Mouse (Mus musculus) olfactory bulb, adult 2 months (tissue): ENCODE measurements around the gene Slc52a3. TPM values are rescaled to one million over a fixed set of nuclear protein-coding genes. Genes with fewer than 3 reads are reported as not detected.

Experiments
- H3K27ac ChIP-seq: fragments of 200-500 bp; 2 replicates; pipeline ENCODE4 v1.5.1; 2012; ENCODE audit warnings: low read depth, low read length; ENCODE audit not compliant: insufficient read depth
- H3K4me1 ChIP-seq: fragments of 200-500 bp; 2 replicates; pipeline ENCODE4 v1.6.1; 2012; ENCODE audit warnings: low read length; ENCODE audit not compliant: control insufficient read depth, insufficient read depth
- H3K4me3 ChIP-seq: fragments of 200-500 bp; 2 replicates; pipeline ENCODE4 v1.5.1; 2012; ENCODE audit warnings: mild to moderate bottlenecking, low read depth, low read length, moderate library complexity; ENCODE audit not compliant: insufficient read depth
- CTCF ChIP-seq: fragments of 200-500 bp; IDR thresholded peaks from 2 replicates; pipeline ENCODE4 v1.5.1; 2012; ENCODE audit warnings: low read depth, mild to moderate bottlenecking, low read length, moderate library complexity; ENCODE audit not compliant: insufficient read depth
- POLR2A ChIP-seq: fragments of 200-500 bp; IDR thresholded peaks from 2 replicates; pipeline ENCODE4 v1.6.1; 2012; ENCODE audit warnings: mild to moderate bottlenecking, low read depth, low read length, moderate library complexity; ENCODE audit not compliant: insufficient read depth
- WGBS: fragments of 180-500 bp; shearing (Covaris S2); methylation state at CpG from one replicate; pipeline ENCODE4 v1.1.7; 2018; 5-methylcytosine and 5-hydroxymethylcytosine counted together
- polyA plus RNA-seq: library from polyadenylated mRNA; stranded (reverse); fragments of >200 nt; gene quantifications from 2 replicates; pipeline ENCODE4 v1.2.4, GENCODE M21; 2012; ENCODE audit warnings: low replicate concordance; ENCODE audit not compliant: missing spikeins, insufficient read depth, insufficient read length

The Slc52a3 gene
- polyA plus RNA-seq, 1 experiment = not detected

GRCm38 (mm10) chr2:151971748-151972147 is 24.6 kb upstream of the Slc52a3 start:
- TF ChIP-seq POLR2A (no peak), CTCF (no peak)
- H3K4me3 ChIP-seq = no peak overlapping the region
- no peak overlapping the region for H3K27ac ChIP-seq
- H3K4me1 ChIP-seq = peaks cover 44% of the 10 kb centered on the region
- WGBS = 97% methylated on average over 5 of the region's 5 CpGs

DNA sequence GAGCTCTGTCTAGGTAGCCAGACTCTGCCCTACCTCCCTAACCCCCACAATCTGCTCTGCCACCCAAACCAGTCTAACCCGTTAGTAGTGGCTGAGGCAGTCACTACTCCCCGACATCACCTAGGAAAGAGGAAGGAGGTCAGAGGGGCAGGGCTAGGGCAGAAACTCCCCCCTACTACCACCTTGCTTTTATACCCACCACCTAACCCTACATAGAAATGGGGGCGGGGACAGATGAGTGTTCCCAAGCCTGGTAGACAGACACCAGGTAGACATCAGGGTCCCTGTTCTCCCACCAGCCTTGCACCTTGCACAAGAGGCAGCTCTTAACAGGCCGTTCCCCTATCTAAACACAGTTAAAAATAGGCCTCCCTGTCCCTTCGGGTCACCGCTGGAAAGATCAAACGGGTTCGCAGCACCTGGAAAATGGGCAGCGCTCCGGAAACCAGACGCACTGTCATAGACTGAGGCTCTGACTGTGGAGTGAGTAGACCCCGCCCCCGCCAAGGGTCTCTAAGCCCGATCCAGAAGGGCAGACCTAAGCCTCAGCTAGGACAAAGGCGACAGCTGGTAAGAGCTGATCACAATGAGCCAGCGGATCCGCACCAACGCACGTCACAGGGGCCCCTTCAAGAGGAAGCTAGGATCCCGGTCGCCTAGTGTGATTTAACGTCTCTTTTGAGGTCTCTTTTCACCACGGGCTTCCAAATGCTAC is 23.3 kb upstream of the Slc52a3 start:
- H3K4me3 ChIP-seq = no peak overlapping the region
- no peak for TF ChIP-seq CTCF
- no peak for TF ChIP-seq POLR2A
- peaks cover 45% of the 10 kb centered on the region for H3K4me1 ChIP-seq

DNA sequence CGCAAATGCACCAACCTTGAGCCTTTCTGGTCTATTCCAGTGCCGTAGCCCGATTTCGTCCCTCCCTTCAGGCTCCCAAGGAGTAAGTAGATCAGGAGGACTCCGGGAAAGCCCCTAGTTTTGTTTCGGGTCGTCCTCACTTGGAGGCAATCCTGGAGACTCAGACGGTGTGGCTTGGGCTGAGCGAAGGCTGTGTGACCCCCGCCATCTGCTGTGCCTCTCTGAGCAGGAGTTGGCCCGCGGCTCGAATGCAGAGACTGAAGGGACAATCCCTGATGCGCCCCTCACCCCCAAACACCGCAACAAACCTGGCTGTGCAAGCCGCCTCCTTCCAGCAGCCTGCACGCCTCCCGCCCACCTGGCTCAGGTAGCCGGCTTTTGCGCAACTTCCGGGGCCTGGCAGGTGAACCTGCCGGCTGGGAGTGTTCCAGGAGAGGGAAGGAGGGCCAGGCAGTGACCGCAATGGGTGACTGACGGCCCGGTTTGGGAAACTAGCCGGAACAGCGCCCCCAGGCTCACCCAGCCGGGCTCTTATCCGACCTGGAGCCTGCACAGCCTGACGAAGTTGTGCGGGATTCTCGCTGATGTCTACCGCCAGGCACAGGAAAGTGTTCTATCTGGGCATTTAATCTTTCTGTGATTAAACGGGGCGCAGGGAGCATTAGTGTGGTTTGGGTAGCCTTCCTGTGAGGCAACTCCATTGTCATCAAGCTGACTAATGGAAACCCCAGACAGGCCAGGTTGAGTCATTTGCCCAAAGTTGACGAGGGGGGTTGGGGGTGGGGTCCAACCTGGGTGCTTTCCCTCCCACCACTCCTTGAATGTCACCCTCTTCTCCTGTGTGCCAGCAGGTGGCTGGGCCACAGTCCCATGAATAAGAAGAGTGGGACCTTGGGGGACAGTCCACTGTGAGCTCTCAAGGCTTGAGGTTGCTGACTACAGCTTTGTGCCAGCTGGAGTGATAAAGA is 22.4 kb upstream of the Slc52a3 start:
- H3K4me1 ChIP-seq = peaks cover 41% of the 10 kb centered on the region
- no peak overlapping the region for H3K27ac ChIP-seq
- H3K4me3 ChIP-seq = 0 out of 2 replicates have a peak overlapping the region, but pooled peaks have one; percentile 4
- no peak for TF ChIP-seq POLR2A
- no peak for TF ChIP-seq CTCF
- 38% methylated on average over 36 of the region's 36 CpGs for WGBS

More for the DNA sequence above, 23.3 kb upstream of the Slc52a3 start:
- no peak overlapping the region for H3K27ac ChIP-seq
- WGBS = 54% methylated on average over 23 of the region's 23 CpGs

DNA sequence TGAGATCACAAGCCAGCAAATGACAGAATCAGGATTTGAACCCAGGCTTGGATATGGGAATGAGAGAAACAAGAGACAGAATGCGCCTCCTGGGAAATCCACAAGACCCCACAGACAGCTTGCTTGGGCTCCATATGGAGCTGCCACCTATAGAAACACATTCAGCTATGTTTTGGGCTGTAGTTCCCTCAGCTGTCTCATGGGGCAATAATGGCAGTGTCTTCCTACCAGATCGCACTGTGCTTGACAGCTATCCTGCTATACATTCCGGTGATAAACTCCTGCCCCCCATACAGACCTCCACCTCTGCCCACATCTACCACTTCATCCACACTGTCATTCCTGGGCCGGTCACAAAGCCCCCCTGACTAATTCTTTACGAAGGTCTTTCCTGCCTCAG is 21.0 kb upstream of the Slc52a3 start:
- Histone ChIP-seq H3K27ac (no peak overlapping the region), H3K4me3 (no peak overlapping the region), H3K4me1 (peaks cover 42% of the 10 kb centered on the region)
- WGBS = 96% methylated on average over 5 of the region's 5 CpGs
- TF ChIP-seq POLR2A (no peak), CTCF (no peak)

DNA sequence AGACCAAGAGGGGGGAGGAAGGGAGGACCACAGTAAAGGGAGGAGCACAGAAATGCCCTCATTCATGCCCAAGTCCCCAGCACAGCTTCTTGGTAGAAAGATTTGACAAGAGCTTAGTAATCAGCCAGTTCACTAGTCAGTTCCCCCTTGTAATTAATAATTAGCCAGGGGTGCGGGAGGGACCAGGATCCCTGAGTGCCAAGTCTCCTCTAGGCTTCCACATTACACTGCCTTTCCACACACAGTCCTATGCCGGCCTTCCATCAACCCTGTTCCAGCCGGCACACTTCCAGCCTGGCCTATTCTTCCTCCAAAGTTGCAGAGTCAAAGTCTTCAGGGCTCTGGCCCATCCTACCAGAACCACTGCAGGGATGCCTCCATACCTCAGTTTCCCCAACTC is 20.2 kb upstream of the Slc52a3 start:
- Histone ChIP-seq H3K27ac (no peak overlapping the region), H3K4me3 (no peak overlapping the region), H3K4me1 (peaks cover 37% of the 10 kb centered on the region)
- TF ChIP-seq POLR2A (no peak), CTCF (no peak)
- 49% methylated on average over 3 of the region's 3 CpGs for WGBS

DNA sequence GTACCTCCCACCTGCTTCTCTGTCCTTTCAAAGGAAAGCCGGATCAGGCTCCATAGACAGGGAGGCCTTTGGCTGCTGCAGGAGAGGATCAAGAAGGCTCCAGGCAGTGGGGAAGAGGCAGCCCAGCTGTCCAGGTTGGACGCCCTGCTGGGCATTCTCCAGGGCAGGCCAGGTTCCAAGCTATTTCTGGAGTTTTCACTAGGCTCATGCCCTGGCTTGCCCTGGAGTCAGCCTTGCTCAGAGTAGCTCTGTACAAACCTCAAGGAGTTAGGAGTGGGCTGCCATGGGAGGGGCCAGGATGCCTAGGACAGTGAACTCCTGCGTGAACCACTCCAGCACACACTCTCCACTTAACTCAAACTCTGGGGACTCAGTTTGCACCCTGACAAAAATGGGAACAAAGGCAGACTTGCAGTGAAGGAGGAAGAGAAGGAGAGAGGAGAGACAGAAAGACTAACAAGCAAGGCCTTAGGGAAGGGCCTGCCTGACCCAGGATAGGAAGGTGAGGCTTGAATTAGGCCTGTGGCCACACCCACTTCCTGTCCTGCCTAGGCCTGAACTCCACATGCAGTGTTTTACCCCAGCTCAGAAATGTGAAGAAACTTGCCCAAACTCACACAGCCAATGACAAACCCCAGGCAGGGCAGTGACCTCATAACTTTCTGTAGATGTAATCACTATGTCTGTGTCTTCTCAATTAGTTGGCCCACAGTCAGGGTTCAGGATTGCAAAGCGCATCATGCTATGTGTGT is 18.4 kb upstream of the Slc52a3 start:
- Histone ChIP-seq H3K4me1 (peaks cover 31% of the 10 kb centered on the region), H3K27ac (no peak overlapping the region), H3K4me3 (no peak overlapping the region)
- WGBS = 79% methylated on average over 4 of the region's 4 CpGs
- TF ChIP-seq CTCF = no peak

- TF ChIP-seq CTCF = no peak
- no peak for TF ChIP-seq POLR2A
- 90% methylated on average over 6 of the region's 6 CpGs for WGBS
- no peak overlapping the region for H3K27ac ChIP-seq
Measured at GRCm38 (mm10) chr2:151978494-151978893, 17.8 kb upstream of the Slc52a3 start.

GRCm38 (mm10) chr2:151979470-151980354 is 16.6 kb upstream of the Slc52a3 start, which contains the start of gene Fam110a:
TSS of gene Fam110a (minus strand) at chr2:151980219.
- H3K4me1 ChIP-seq = peaks cover 14% of the 10 kb centered on the region

More at GRCm38 (mm10) chr2:151978494-151978893, 17.8 kb upstream of the Slc52a3 start:
- Histone ChIP-seq H3K4me1 (peaks cover 26% of the 10 kb centered on the region), H3K4me3 (no peak overlapping the region)

More at GRCm38 (mm10) chr2:151979470-151980354, 16.6 kb upstream of the Slc52a3 start, which contains the start of gene Fam110a:
- under 1% methylated on average over 46 of the region's 46 CpGs for WGBS
- Histone ChIP-seq H3K27ac (0 out of 2 replicates have a peak within 1 kb of the TSS, but pooled peaks have one; percentile 6), H3K4me3 (peak within 1 kb of the TSS; percentile 80)
- TF ChIP-seq CTCF (no peak), POLR2A (no peak)
